12 mouse cellular contexts compared by ENCODE assay signal in genomic region chr4:141925781-141926345, GRCm38 (mm10). TPM values are rescaled to one million over a fixed set of nuclear protein-coding genes. Genes with fewer than 3 reads are reported as not detected.
DNase-seq lines count a peak whose midpoint lies in the region; ATAC-seq and TF ChIP-seq lines count a peak whose summit lies in the region.
"Had no signal": no experiment of that assay in that cellular context is flagged by ENCODE, and none has a peak within 500 bp of the region (broad histone marks: within the 10 kb centered on the region; RNA-seq: fewer than 3 reads in every experiment).

No protein-coding gene starts in this region.

- DNase-seq in heart, adult 11 months: no peak
- peak; percentile 61 for DNase-seq in Muller cell, postnatal 12 days (ENCODE audit: inconsistent ontology term)
- DNase-seq in hindlimb bud, embryonic 11.5 days (ENCODE audit: extremely low spot score, low read depth, low spot score): peak; percentile 14
- DNase-seq in kidney, postnatal 10 days: peak; percentile 65
- no peak for DNase-seq in thymus, adult 2 months
- DNase-seq in left cerebral cortex, adult 18-20 months (ENCODE audit: low spot score in 2 of 2): no peak
- DNase-seq: adrenal gland, adult 8-10 months; heart, postnatal 4 days had no signal

- H3K9ac ChIP-seq in heart, embryonic 16.5 days (ENCODE audit: low read length): no peak overlapping the region

- no peak overlapping the region for H3K27ac ChIP-seq in heart, embryonic 16.5 days (ENCODE audit: low read length)
- H3K27ac ChIP-seq in thymus, adult 2 months (ENCODE audit: control insufficient read depth, insufficient read depth, low read length): no peak overlapping the region
- H3K27ac ChIP-seq: layer of hippocampus, adult 2 months had no signal

- no peaks in the 10 kb centered on the region for H3K27me3 ChIP-seq in heart, embryonic 16.5 days (ENCODE audit: control insufficient read depth, insufficient read depth, low read length)
- H3K27me3 ChIP-seq in thymus, adult 2 months (ENCODE audit: control insufficient read depth, insufficient read depth, low read length): no peaks in the 10 kb centered on the region

- no peaks in the 10 kb centered on the region for H3K9me3 ChIP-seq in heart, embryonic 16.5 days (replicated peaks; ENCODE audit: control insufficient read depth, low read length)

- peak; percentile 59 for ATAC-seq in heart, embryonic 16.5 days (replicated peaks; ENCODE audit: extremely low read depth, insufficient read depth, low FRiP score)
- no peak for ATAC-seq in megakaryocyte progenitor cell, adult 5-6 weeks (replicated peaks; ENCODE audit: poor library complexity)
- ATAC-seq: CD4-positive, CD25-positive, alpha-beta regulatory T cell, adult 4 months had no signal

- H3K36me3 ChIP-seq in heart, embryonic 16.5 days (ENCODE audit: control insufficient read depth, insufficient read depth): no peaks in the 10 kb centered on the region
- no peaks in the 10 kb centered on the region for H3K36me3 ChIP-seq in thymus, adult 2 months (ENCODE audit: control insufficient read depth, insufficient read depth, low read length)

- H3K4me3 ChIP-seq in heart, embryonic 16.5 days (ENCODE audit: low read length): no peak overlapping the region
- H3K4me3 ChIP-seq in thymus, adult 2 months (ENCODE audit: control insufficient read depth, insufficient read depth, low read length): no peak overlapping the region
- H3K4me3 ChIP-seq: layer of hippocampus, adult 2 months had no signal

- TF ChIP-seq CTCF in thymus, adult 2 months (IDR thresholded peaks at IDR 0.05; ENCODE audit: borderline replicate concordance, control insufficient read depth, extremely low read depth, insufficient read depth, low read length, poor library complexity): no peak

- H3K4me1 ChIP-seq in heart, embryonic 16.5 days (ENCODE audit: control insufficient read depth, insufficient read depth, low read length): peaks cover 7% of the 10 kb centered on the region; the same call in 1 of the 2 replicates
- no peaks in the 10 kb centered on the region for H3K4me1 ChIP-seq in thymus, adult 2 months (replicated peaks; ENCODE audit: control insufficient read depth, insufficient read depth, low read length)

- no peak for TF ChIP-seq POLR2A in thymus, adult 2 months (IDR thresholded peaks at IDR 0.05; ENCODE audit: control insufficient read depth, extremely low read depth, insufficient read depth, low read length, poor library complexity)

- H3K4me2 ChIP-seq in heart, embryonic 16.5 days (ENCODE audit: low read depth, low read length): no peak overlapping the region

- 41% methylated on average over 5 of the region's 5 CpGs for WGBS in heart, embryonic 16.5 days
- WGBS in thymus, adult 2 months: 91% methylated on average over 5 of the region's 5 CpGs

RNA-seq across cellular contexts. Expression of gene Efhd2, which starts 51.1 kb away (rescaled TPM):
- polyA plus RNA-seq in heart, embryonic 16.5 days (2015; fragmentation: Nextera tagmentation; extraction: Ambion mirVana): 79.2 and 80.4 TPM in 2 replicates
- 42.2 and 49.9 TPM in 2 replicates for total RNA-seq in megakaryocyte progenitor cell, adult 5-6 weeks (2015)
- 53.6 and 58.1 TPM in 2 replicates for total RNA-seq in megakaryocyte progenitor cell, adult 5-6 weeks (2017)
- 120 and 128 TPM in 2 replicates for polyA plus RNA-seq in thymus, adult 2 months (2012; rRNA removed)
- 100 to 1,000 TPM; 298 to 317 TPM for total RNA-seq in left cerebral cortex, adult 18-20 months (2021)

Comparison
In these comparisons a context has a peak if more than half of its experiments do, and no peak if none do; other contexts are left out.
1. DNase-seq: peak in Muller cell, postnatal 12 days (single experiment), hindlimb bud, embryonic 11.5 days (single experiment) and kidney, postnatal 10 days (single experiment); none in heart, adult 11 months (single experiment), thymus, adult 2 months (single experiment) and left cerebral cortex, adult 18-20 months (0 of 2).
2. RNA of gene Efhd2, which starts 51.1 kb away (total RNA-seq): 298 to 317 TPM in left cerebral cortex, adult 18-20 months; 42.2 to 58.1 TPM in megakaryocyte progenitor cell, adult 5-6 weeks; every median in the first group is over 4 times any median in the second.